Mouse (Mus musculus): ENCODE data around the gene Adprm.

- TF ChIP-seq ZC3H11A (IDR thresholded peaks at IDR 0.05; ENCODE audit: borderline replicate concordance, low read depth, low read length), result no peak
- no peak for TF ChIP-seq MAFK (IDR thresholded peaks at IDR 0.05; ENCODE audit: insufficient read depth, low read depth, low read length)
- no peak for TF ChIP-seq ZNF384 (IDR thresholded peaks at IDR 0.05; ENCODE audit: low read depth, low read length)
- TF ChIP-seq HCFC1 (IDR thresholded peaks at IDR 0.05; ENCODE audit: borderline replicate concordance, insufficient read depth, low read length), result no peak
- no peak for TF ChIP-seq CHD2 (IDR thresholded peaks at IDR 0.05; ENCODE audit: low read depth, low read length)
Measured at GRCm38 (mm10) chr11:67002911-67003310, 49.5 kb downstream of the Adprm start.
